Mouse (Mus musculus) adrenal gland (tissue): ENCODE measurements around the gene Tmem60.

ENCODE experiments used
- intact Hi-C: fragments of 180-260 bp; cut with DNase I; formaldehyde crosslinking; loops from one replicate; pipeline ENCODE4 v1.15.1; 2025
- long read RNA-seq, 2 experiments: library from polyadenylated mRNA; unstranded; transcript quantifications; one replicate each; pipeline ENCODE4 v2.0.0; 2020; ENCODE audit warnings: borderline replicate concordance in 1 of 2; ENCODE audit not compliant: insufficient replicate concordance in 1 of 2

Tmem60 gene
- long read RNA-seq, experiment 1, transcript Tmem60-201 (2 exons, 1,147 nt): major isoform, 57 of 60 reads
- long read RNA-seq, experiment 1, partial matches to known transcripts: 0 of 60 reads
- long read RNA-seq, experiment 1, other reads (novel, unspliced or antisense): 0 of 60 reads
- long read RNA-seq, experiment 2, transcript Tmem60-201 (2 exons, 1,147 nt): major isoform, 60 of 63 reads
- long read RNA-seq, experiment 2, partial matches to known transcripts: 0 of 63 reads
- long read RNA-seq, experiment 2, other reads (novel, unspliced or antisense): 0 of 63 reads

DNA sequence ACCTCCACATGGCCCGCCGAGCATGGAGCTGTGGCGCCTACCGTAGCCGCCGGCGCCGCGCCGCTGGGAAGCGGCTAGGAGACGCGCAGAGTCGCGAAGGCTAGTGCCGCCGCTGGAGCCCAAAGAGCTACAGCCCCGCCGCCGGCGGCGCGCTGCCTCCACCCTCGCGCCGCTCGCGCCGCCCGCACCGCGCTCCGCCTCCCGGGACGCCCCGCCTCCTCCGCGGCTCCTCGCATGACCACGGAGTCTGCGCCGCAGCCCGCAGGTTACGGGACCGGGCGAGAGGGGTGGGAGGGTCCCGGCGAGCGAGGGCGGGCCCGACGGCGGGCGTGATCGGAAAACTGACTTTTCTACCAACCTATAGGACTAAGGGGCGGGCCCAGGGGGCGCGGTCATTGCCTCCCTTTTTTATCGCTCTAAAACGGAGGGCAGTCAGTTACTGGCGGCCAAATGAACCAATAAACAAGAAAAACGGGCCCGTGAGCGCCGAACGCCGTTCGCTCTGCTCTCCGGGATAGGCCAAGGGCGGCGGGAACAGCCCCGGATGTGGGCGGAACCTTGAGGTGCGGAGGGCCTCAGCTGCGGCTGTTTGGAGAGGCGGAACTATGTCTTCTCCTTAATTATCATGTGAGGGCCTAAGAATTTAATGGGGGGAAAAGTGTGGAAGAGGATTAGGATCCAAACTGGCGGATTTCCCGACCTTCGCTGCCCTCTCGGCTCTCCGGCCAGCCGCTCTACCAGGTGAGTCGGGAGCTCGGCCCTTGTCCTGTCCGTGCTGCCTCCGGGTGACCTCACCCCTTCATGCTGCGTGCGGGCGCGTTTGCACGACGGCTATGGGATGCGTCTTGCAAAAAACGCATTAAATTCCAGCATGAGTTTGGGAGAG, at the start of gene Tmem60, which contains the start of gene Phtf2:
Gene Tmem60, plus strand, starts transcription at position 277 of the 886 bp plus-strand sequence.
Gene Phtf2, minus strand, starts transcription at position 210 of the 886 bp plus-strand sequence.
- intact Hi-C loops: loop anchor here (2.0 to 10.0 kb wide), 2 partner anchors 69 to 173 kb away; partner anchors contain the start of gene Ptpn12

DNA sequence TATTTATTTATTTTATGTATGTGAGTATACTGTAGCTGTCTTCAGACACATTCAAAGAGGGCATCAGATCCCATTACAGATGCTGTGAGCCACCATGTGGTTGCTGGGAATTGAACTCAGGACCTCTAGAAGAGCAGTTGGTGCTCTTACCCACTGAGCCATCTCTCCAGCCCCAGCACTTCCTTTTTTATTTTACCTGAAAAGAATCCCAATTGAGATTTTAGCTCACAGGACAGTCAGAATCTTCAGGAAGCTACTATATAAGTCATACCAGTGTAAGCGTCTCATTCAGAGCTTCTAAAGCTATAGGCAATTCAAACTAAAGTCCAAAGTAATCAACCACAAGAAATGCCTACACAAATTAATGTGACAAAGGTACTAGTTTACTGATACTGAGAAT, 47.6 kb upstream of the Tmem60 start:
- intact Hi-C loops: no loop called here

GRCm38 (mm10) chr5:20837082-20837481, 44.9 kb upstream of the Tmem60 start:
- intact Hi-C loops: no loop called here

DNA sequence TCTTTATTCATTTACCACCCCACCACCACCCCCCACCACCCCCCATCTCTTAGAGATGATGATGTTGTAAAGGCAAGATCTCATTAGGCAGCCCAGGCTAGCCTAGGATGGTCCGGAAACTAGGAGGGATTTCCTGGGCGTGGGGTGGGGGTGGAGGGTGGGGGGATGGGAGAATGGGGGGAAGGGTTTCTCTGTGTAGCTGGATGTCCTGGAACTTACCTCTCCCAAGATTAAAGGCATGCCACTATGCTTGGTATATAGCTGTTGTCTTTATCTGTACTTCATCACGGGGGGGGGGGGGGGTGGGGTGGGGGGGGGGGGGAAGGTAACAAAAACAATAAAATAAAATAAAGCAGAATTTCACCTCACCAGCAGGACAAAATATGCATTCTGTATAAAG, 38.6 kb upstream of the Tmem60 start:
- intact Hi-C loops: no loop called here

GRCm38 (mm10) chr5:20843816-20844215, 38.2 kb upstream of the Tmem60 start:
- intact Hi-C loops: no loop called here

GRCm38 (mm10) chr5:20847010-20847409, 35.0 kb upstream of the Tmem60 start:
- intact Hi-C loops: no loop called here

DNA sequence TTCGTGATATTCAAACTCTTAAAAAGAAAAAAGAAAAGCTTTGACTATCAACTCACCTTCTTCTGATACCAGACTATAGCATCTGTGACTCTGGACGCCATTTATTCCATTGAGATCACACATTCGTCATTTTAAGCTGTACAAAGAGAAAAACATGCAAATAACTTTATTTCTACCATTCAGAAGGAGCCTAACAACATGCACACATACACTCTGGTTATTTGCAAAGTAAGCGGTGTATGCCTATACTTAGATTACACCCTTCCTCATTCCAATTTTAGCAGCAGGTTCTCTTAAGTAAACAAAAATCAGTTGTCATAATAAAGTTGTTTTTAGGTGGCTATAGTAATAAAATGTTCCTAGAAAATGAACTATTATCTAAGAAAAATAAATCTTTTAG, 26.9 kb upstream of the Tmem60 start:
- intact Hi-C loops: no loop called here

DNA sequence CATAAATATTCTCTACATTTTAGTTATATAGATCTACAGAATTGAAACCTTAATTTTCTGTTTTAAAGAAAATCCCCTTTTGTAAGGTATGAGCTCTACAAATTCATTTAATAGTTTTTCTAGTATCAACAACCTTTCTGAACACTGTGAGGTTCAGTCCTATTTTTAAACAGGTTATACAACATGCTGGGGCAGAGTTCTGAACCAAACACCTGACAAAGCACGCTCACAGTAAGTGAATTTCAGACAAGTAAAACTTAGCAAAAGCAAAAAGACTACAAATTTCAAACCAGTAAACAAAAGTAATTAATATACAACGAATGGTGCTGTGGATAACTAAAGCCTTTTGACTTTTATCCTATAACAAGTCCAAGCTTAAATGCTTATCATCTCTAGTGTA, 23.6 kb upstream of the Tmem60 start:
- intact Hi-C loops: no loop called here

GRCm38 (mm10) chr5:20860565-20860964, 21.4 kb upstream of the Tmem60 start:
- intact Hi-C loops: no loop called here

GRCm38 (mm10) chr5:20861901-20862300, 20.1 kb upstream of the Tmem60 start:
- intact Hi-C loops: no loop called here

DNA sequence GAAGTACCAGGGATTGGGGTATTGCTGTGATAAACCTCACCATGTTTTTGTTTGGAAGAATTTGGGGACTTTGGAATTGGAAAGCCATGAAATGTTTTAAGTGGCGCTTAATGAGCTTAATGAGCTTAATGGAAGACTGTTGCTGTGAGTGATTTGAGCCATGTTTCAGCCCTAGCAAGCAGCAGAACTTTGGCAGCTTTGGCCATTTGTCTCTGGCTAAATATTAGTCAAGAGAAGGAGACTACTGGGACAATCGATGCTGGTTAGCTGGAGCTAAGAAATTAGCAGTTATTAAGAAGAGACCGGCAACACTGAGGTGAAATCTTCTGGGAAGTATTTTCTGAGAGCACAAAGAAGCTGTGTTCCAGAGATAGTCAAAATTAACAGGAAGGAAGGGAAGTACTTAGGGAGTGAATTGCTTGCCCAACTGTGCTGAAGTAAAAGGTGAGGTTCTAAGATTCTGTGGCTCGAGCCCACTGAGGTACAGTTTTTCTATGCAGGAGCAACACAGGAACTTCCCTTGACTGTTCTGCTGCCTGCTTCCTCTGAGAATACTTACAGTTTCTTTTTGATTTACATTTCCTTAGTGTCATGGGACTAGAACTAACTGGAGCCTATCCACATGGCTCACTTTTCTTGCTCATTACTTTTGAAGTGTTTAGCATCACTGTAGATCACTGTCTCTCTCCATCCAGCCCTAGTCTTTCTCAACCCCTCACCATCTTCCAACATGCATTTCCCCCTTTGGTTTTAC, 17.6 kb upstream of the Tmem60 start:
- intact Hi-C loops: no loop called here

DNA sequence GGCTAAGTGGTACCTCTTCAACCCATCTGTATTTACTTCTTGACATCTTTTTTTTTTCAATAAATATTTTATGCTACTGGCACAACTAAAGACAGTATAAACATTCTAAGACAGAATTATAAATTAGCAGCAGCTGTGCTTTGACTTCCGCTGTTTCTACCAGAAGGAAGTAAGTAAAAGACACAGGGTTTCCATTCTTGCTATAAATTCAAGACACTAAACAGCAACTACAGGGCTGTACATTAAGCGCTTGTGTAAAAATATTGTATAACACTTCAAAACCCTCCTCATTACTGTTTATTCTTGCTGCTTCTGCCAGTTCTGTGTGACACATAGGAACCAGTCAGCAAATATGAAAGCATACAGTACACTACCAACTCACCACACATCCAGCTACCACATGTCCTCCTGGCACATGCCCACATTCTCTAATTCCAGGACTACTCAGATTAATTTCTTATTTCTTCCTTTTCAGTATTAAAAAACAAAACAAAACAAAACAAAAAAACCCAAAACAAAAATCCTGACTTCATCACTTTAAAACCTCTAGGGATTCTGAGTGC, 16.7 kb upstream of the Tmem60 start:
- intact Hi-C loops: no loop called here

DNA sequence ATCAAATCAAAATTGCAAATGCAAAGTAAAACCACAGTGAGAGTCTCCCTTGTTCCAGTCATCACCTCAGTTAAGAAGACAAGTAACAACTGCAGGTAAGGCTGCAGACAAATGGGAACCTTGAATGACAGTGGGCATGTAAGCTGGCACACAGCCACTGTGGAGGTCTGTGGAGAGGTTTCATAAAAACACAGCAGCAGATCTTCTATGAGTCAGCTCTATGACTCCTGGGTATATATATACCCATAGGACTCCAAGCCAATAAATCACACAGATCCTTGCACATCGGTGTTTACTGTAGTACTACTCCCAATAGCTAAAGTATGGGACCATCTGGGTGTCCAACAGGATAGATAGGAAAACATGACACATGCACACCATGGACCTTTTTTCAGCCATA, 8.8 kb upstream of the Tmem60 start:
- intact Hi-C loops: no loop called here

GRCm38 (mm10) chr5:20876934-20877426, 5.0 kb upstream of the Tmem60 start:
- intact Hi-C loops: no loop called here

GRCm38 (mm10) chr5:20880386-20880785, 1.6 kb upstream of the Tmem60 start:
- intact Hi-C loops: loop anchor here (10.0 kb wide), 1 partner anchor 174 kb away; the partner anchor contains the start of gene Ptpn12

- intact Hi-C loops: loop anchor here (10.0 kb wide), 1 partner anchor 174 kb away; the partner anchor contains the start of gene Ptpn12
Observed at GRCm38 (mm10) chr5:20880797-20881775, 905 bp upstream of the Tmem60 start.

DNA sequence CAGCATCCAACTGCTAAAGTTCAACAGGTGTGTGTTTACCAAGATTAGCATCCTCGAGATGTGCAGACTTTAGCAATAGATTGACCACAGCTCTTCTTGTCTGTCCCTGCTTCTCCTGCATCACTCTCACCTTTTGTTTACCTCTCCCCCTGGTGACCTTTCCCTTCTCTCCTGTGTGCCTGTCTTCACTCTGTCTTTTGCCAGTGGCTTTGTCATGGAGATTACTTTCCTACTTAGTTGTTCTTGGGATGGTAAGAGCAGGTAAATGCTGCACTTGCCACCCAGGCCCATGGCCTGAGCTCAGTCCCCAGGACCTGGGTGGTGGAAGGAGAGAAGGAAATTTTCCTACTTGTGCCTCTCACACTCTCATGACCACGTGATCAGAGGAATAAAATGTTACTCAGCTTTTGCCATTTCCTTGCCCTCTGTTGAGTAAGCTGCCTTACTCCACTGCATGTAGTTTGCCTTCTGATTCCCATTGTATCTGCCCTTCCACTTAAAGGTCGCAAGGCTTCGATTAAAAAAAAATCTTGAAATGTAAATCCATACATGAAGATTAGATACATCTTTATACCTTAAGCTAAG, 2.1 kb downstream of the Tmem60 start:
- intact Hi-C loops: loop anchor here (10.0 kb wide), 1 partner anchor 171 kb away; the partner anchor contains the start of gene Ptpn12

DNA sequence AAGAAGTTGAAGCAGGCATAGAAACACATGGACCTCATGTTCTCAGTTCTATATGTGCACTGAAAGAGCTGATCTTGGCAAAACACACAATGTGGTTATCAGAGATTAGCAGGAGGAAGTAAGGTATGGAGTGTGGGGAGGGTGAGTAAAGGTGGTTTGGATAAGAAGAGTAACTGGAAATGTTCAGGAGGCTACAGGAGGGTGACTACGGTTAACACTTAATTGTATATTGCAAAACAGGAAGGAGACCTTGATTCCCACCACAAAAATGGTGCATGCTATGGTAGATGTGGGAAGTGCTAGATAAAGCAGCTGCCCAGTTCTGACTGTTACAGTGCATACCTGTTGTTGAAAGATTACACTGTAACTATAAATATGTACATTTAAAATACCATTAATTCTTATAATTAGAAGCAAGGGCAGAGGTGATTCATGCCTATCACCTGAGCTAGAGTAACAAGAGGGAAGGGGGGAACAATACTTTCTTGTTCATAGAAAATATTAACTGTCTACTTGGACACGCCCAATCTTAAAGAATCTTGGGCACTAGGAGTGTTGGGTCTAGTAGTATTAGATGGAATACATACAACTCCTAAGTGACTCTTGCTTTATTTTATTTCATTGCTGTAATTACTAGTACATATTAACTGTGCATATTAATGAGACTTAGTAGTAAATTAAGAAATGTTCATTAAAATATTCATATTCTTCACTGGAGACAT, 15.6 kb downstream of the Tmem60 start:
- intact Hi-C loops: no loop called here

DNA sequence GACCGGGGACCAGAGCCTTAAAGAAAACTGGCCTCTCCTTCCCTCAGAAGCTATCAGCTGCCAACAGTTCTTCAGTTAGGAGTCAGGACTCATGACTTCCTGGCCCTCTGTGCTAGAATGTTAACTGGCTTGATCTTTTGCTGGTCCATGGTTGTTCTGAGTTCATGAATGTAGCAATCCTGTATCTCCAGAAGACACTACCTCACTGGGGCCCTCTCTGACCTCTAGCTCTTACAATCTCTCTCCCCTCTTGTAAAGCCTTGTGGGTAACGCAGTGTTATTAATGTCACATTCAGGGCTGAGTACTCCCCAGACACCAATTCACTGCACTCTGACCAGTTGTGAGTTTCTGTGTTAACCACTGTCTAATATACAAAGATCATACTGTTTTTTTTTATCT, 22.7 kb downstream of the Tmem60 start:
- intact Hi-C loops: no loop called here
